Mouse (Mus musculus) liver, embryonic 11.5 days (tissue): ENCODE results near the gene C130079G13Rik. TPM values are rescaled to one million over a fixed set of nuclear protein-coding genes. Genes with fewer than 3 reads are reported as not detected.

Source experiments
- polyA plus RNA-seq: library from polyadenylated mRNA; unstranded; fragments of >200 nt; fragmentation: Nextera tagmentation; extraction: Ambion mirVana; gene quantifications from 2 replicates; pipeline ENCODE4 v1.2.1, GENCODE M21; 2014

C130079G13Rik gene
- polyA plus RNA-seq, 1 experiment from 2014 or later: not detected

Other genes with a start within 250 kb of the C130079G13Rik start
- gene Gm5538, start 195.4 kb upstream of the C130079G13Rik start, polyA plus RNA-seq: not detected in 2 replicates
- not detected in 2 replicates for gene Gm8298, start 64.2 kb upstream of the C130079G13Rik start, polyA plus RNA-seq
- not detected in 2 replicates for gene Aadacl2, start 81.5 kb downstream of the C130079G13Rik start, polyA plus RNA-seq
- gene Aadac, start 100.5 kb downstream of the C130079G13Rik start, polyA plus RNA-seq: 57.7 and 64.2 TPM in 2 replicates
- not detected in 2 replicates for gene Sucnr1, start 156.7 kb downstream of the C130079G13Rik start, polyA plus RNA-seq